Mouse (Mus musculus) CD8-positive naive resting alpha-beta T cell, adult 2 months (primary cell): ENCODE data around the gene Fam102b.

Experiments used
- DNase-seq, 2 experiments: peaks; one replicate each; pipeline ENCODE4 v3.0.0; 2022; ENCODE audit warnings: low read depth in 2 of 2, low spot score in 2 of 2

The Fam102b gene

DNA sequence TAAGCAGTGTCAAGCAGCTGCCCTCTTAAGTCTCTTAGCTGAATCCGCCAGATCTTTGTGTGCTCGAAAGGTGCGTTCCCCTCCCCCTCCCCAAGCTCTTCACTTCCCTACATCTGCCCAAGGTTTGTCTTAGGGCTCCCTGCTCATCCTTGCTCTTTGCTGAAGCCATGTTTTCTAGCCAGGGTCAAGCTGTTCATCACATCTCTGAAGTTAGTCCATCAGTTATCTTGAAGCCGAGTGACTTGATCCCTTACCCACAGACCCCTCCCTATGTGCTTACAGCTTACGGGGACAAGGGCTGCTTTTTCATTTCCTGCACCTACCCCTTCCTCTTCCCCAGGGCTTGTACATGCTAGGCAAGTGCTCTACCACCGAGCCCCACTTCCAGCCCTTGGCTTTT lies 65.8 kb downstream of the Fam102b start:
- no peak for DNase-seq

DNA sequence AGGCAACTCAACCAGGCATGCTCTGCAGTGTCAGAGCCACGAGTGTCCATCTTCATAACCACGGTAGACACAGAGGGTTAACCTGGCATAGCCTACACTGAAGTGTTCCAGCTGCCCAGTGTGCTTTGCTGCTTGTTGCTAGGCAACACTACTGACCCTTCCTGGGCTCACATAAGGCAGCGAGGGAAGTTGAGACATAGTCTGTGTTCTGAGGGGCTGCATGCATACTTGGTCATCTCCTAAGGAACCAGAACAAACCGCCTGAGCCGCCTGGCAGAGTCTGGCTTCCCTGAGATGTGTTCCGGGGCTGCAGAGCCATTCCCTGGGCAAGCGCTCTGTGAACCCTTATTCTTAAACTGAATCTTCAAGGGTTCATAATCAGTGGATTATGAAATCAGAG lies 66.2 kb downstream of the Fam102b start:
- DNase-seq = no peak

DNA sequence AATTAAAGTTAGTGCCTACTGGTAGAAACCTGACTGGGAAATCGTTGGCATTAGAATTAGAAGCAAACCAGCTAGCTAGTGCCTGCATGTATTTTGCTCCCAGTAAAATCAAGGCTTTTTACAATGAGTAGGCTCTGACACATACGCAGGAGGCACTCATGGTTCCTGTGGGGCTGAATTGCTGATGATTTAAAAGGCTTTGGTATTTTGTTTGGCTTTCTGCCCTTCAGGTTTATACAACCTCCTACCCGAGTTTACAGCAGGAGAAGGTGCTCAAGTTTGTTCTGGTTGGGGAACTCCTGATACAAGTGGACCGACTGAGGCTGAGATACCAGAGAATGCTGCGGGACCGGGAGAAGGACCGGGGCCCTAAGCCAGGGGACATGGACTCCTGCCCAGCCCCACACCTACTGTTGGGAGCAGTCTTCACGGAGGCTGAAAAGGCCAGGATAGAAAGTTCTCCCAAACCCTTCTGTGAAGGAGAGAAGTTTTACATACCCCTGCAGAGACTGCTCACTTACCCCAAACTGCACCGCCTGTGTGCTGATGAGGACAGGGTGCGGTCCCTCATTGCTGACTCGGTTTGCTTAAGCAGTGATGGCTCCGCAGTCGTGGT lies 67.6 kb downstream of the Fam102b start:
- DNase-seq = no peak

DNA sequence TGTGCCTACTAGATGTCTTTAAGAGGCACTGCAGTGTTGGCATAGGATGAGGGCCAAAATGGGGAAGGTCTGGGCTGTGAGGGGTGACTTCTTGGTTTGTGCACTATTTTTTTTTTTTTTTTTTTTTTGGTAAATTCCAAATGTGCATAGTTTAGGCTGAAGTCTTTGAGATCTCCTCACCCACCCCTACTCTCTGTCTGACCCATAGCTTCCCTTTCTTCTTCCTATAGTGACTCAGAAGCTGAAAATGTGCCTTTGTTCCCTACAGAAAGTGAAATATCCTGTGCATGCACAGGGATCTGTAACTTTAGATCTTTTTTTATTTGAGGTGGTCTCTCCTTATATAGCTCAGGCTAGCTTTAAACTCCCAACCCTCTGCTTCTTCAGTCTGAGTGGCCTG lies 69.4 kb downstream of the Fam102b start:
- DNase-seq = no peak

DNA sequence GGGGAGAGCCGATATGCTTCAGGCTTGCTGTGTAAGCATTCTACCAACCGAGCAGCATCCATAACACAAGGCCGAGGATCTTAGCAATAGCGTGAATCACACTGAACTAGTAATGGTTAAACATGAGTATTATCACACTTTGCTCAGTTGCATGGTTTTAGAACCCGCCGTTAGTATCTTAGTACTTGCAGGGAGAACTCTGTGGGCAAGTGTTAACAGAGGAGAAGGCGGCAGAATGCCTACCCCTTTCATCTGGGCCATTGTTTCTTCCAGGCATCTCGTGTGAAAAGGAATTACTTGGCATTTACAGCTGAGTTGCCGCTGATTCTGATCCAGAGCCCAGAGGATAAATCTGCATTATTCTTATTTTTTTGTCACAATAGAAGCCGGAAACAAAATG lies 86.4 kb downstream of the Fam102b start:
- DNase-seq = no peak

DNA sequence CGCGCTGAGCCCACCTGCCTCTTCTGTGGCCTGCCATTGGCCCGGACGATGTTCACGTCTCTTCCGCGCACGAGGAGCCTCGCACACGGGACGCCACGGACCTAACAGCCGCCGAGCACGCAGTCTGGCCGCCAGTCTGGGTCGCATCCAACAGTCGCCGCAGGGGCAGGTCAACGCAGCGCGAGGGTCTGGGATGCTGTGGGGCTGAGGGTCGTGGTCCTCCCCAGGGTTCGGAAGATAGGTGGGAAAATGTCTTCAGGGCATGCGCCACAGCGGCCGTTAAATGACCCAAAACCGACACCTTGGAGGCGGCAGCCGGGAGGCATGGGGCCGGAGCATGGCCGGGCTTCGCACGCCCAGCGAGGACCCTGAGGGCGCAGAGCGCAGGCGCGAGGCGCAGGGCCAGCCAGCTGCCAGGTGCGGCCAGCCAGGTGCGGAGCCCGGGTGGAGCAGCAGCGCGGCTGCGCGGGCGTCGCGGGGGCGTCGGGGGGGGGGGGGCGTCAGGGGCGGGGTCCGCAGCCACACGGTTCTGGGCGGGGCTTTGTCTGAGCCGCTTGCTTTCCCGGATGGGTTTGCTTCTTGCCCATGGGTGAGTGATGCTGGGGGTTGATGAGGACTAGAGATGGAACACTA lies 87.3 kb downstream of the Fam102b start, which contains the start of gene Gm9857:
Gene Gm9857 (minus strand): TSS at position 445 of the 633 bp plus-strand sequence.
- DNase-seq = no peak

DNA sequence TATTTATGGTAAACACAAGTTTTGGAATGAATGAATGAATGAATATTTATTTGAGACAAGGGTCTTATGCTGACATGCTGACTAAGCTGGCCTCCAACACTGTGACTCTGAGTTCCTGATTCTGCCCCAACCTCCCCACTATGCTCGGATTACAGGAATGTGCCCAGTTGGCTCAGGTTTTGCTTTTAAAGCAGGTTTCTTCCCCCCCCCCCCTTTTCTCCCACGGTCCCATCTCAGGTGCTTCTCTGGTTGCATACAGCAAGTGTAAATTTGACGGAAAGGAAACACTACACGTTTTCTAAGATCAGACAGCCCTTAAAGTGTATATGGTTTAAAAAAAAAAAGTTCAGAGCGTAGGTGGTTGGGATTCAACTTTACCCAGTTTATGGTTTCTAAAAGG lies 87.8 kb downstream of the Fam102b start, which contains the start of gene Henmt1:
Gene Henmt1 (plus strand): TSS at position 301 of the 400 bp plus-strand sequence.
- DNase-seq = no peak

DNA sequence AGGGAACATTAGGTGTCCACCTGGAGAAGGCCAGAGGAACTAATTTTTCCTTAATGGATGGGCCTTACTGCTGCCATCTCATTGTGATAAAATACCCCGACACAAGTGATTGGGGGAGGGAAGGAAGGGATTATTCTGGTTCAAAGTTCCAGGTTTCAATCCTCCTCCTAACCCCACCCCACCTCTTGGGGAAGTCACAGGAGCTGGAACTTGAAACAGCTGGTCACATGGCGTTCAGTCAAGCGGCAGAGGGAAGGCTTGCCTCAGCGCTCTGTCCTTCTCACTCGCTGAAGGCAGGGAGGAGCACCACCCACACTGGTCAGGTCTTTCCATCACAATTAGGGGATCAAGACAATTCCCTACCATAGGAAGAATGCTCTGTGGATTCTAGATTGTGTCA lies 88.7 kb downstream of the Fam102b start:
- DNase-seq = no peak

DNA sequence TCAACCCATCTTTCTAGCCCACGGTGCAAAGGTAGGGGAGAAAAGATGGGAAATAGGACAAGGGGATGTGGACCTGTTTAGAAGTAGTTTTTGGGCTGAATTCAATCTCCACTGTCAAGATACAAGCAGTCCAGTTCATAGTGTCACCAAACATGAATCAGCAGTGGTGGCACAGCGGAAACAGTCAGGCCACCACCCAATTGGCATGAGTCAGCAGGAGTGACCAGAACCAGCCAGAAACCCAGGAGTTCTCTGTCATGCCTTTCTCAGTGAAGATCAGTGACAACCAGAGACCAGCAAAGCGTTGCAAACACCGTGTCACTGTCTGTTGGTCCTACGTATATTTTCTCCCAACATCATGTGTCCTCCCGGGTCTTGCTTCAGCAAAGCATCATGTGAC lies 93.8 kb downstream of the Fam102b start:
- no peak for DNase-seq

DNA sequence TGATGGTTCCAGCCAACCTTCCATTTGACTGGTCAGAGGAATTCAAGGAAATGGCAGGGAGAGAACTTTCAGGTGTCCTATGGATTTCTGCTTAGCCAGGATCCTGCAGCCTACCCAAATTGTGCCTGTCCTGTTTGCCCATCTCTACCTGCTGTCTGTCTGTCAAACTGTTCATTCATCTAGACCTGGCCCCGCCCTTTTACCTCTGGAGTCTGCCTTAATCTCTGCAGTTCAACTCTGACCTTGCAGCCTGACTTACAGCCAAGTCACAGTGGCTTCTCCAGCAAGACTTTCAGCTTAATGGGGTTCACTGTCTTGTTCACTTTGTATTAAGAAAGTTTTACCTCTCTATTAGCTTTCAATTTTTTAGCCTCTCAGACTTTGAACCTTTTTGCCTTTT lies 101.1 kb downstream of the Fam102b start:
- DNase-seq = no peak

DNA sequence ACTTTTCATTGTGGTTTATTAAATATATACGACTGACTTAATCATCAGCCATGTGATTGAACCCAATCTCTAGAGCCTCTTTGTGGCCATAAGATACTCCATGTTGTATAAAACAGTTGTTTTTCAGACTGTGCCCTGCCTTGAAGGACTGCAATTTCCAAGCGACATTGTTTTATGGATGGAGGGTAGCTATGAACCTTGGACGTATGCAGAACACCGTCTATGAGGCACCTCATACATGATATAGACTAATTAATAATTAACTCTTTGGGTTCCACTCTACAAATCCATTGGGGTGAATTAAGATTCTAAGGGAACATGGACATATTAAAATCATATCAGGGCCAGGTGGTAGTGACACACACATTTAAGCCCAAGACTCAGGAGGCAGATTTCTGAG lies 101.7 kb downstream of the Fam102b start:
- DNase-seq = no peak

DNA sequence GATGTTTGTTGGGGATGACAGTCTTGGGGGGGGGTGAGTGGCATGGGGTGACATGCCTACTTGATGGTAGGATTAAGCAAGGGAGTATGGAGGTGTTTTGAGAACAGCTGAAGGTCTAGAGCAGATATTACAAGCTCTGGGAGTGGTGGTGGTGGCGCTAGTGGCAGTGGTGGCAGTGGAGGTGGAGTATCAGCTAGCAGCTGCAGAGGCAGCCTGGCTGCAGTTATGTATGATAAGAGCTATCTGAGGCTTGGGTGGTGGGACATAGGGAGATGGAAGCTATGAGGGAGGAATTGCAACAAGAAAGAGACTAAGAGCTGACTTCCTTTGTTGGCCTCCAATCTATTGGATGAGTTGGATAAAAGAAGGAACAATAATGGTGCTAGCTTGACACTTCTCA lies 105.6 kb downstream of the Fam102b start:
- no peak for DNase-seq
